Mouse (Mus musculus): ENCODE results near the gene Fam187a.

DNA sequence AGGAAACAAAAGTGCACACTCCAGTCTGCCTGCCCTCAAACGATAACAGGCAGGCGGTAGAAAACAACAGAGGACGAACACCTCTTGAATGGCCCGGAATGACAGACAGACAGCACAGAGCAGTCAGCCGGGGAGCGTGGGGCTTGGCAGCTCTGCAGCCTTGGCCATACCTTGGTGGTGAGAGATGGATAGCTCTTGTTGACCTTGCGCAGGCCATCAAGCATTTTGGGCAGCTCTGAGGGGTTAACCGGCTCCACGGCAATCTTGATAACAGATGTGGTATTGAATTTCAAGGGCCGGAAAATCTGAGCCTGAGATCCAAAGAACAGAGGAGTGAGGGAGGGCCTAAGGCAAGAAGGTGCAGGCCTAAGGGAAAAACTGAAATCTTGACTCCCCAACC, 39.0 kb upstream of the Fam187a start:
- TF ChIP-seq POLR2A (IDR thresholded peaks at IDR 0.05; ENCODE audit: borderline replicate concordance, insufficient read depth, low read length) (no peak), CTCF (IDR thresholded peaks at IDR 0.05; ENCODE audit: borderline replicate concordance, insufficient read depth, low read depth, low read length) (no peak)

Measured in cerebellum, adult 2 months (tissue).